Mouse (Mus musculus): ENCODE results near the gene Rbm28. TPM values are rescaled to one million over a fixed set of nuclear protein-coding genes. Genes with fewer than 3 reads are reported as not detected.
A peak's percentile ranks its signal among the peaks of the same experiment; 100 is the strongest.

Rbm28 gene
- total RNA-seq, 2 experiments from 2014 or later: 36.1 to 36.3 TPM

GRCm38 (mm10) chr6:29146641-29147040 is 18.2 kb downstream of the Rbm28 start:
- DNase-seq (ENCODE audit: low spot score in 2 of 2): no peak

- DNase-seq (ENCODE audit: low spot score in 2 of 2): peak in 1 of 2 experiments; percentile 47
Observed at GRCm38 (mm10) chr6:29145456-29146307, 19.1 kb downstream of the Rbm28 start.

- DNase-seq (ENCODE audit: low spot score in 2 of 2): no peak
Observed at GRCm38 (mm10) chr6:29144971-29145370, 19.8 kb downstream of the Rbm28 start.

GRCm38 (mm10) chr6:29143608-29144007 is 21.2 kb downstream of the Rbm28 start:
- peak; percentile 63 to 77 for DNase-seq (ENCODE audit: low spot score in 2 of 2)

- DNase-seq (ENCODE audit: low spot score in 2 of 2): no peak
Observed at GRCm38 (mm10) chr6:29137441-29137840, 27.4 kb downstream of the Rbm28 start.

- no peak for DNase-seq (ENCODE audit: low spot score in 2 of 2)
Observed at GRCm38 (mm10) chr6:29133100-29133499, 31.7 kb downstream of the Rbm28 start.

- DNase-seq (ENCODE audit: low spot score in 2 of 2): no peak
Observed at GRCm38 (mm10) chr6:29126878-29127426, 37.9 kb downstream of the Rbm28 start.

GRCm38 (mm10) chr6:29119990-29120389 is 44.8 kb downstream of the Rbm28 start:
- no peak for DNase-seq (ENCODE audit: low spot score in 2 of 2)

- no peak for DNase-seq (ENCODE audit: low spot score in 2 of 2)
Observed at GRCm38 (mm10) chr6:29118963-29119362, 45.8 kb downstream of the Rbm28 start.

GRCm38 (mm10) chr6:29118231-29118630 is 46.6 kb downstream of the Rbm28 start:
- DNase-seq (ENCODE audit: low spot score in 2 of 2): no peak

GRCm38 (mm10) chr6:29117417-29118104 is 47.2 kb downstream of the Rbm28 start:
- DNase-seq (ENCODE audit: low spot score in 2 of 2): peak; percentile 29 to 38

GRCm38 (mm10) chr6:29115756-29116155 is 49.0 kb downstream of the Rbm28 start:
- DNase-seq (ENCODE audit: low spot score in 2 of 2): no peak

GRCm38 (mm10) chr6:29111501-29111900 is 53.3 kb downstream of the Rbm28 start:
- DNase-seq (ENCODE audit: low spot score in 2 of 2): no peak

GRCm38 (mm10) chr6:29108376-29108775 is 56.4 kb downstream of the Rbm28 start:
- DNase-seq (ENCODE audit: low spot score in 2 of 2): no peak

GRCm38 (mm10) chr6:29101248-29101864 is 63.5 kb downstream of the Rbm28 start:
- peak; percentile 32 to 68 for DNase-seq (ENCODE audit: low spot score in 2 of 2)

- peak; percentile 26 to 56 for DNase-seq (ENCODE audit: low spot score in 2 of 2)
Observed at GRCm38 (mm10) chr6:29100423-29100822, 64.4 kb downstream of the Rbm28 start.

GRCm38 (mm10) chr6:29099536-29100170 is 65.2 kb downstream of the Rbm28 start:
- peak in 1 of 2 experiments; percentile 23 for DNase-seq (ENCODE audit: low spot score in 2 of 2)

GRCm38 (mm10) chr6:29092904-29093303 is 71.9 kb downstream of the Rbm28 start:
- DNase-seq (ENCODE audit: low spot score in 2 of 2): no peak

- DNase-seq (ENCODE audit: low spot score in 2 of 2): no peak
Observed at GRCm38 (mm10) chr6:29092234-29092633, 72.6 kb downstream of the Rbm28 start.

GRCm38 (mm10) chr6:29087921-29088709 is 76.7 kb downstream of the Rbm28 start:
- no peak for DNase-seq (ENCODE audit: low spot score in 2 of 2)

All from layer of hippocampus, postnatal 14 days (tissue).